In genomic region chr10:127092742-127093141, GRCm38 (mm10) we compare ENCODE assay signal across 18 mouse cellular contexts. TPM values are rescaled to one million over a fixed set of nuclear protein-coding genes. Genes with fewer than 3 reads are reported as not detected.
"Had no signal": no experiment of that assay in that cellular context is flagged by ENCODE, and none has a peak within 500 bp of the region (broad histone marks: within the 10 kb centered on the region; RNA-seq: fewer than 3 reads in every experiment).

No protein-coding gene starts in this region.

- H3K27me3 ChIP-seq: megakaryocyte, embryonic 14.5 days had no signal

- DNase-seq: liver, postnatal 0 days; lung, adult 2 months; lung, postnatal 14 days; lung, postnatal 36 days; right cerebral cortex, postnatal 14 days; thymus, adult 2 months; thymus, postnatal 25 days; thymus, postnatal 4 days had no signal

- H3K4me3 ChIP-seq: lung, embryonic 15.5 days; megakaryocyte, embryonic 14.5 days; midbrain, embryonic 15.5 days; neural tube, embryonic 12.5 days had no signal

- ATAC-seq: lung, postnatal 0 days; midbrain, embryonic 13.5 days; midbrain, embryonic 15.5 days had no signal

- H3K27ac ChIP-seq: macrophage; midbrain, embryonic 13.5 days; midbrain, embryonic 15.5 days; neural tube, embryonic 12.5 days; stomach, embryonic 15.5 days; stomach, postnatal 0 days had no signal

RNA-seq across cellular contexts. Expression of gene March9, which starts 32.8 kb away (rescaled TPM):
- total RNA-seq: monocyte, adult 5-6 weeks had no signal
